Mouse (Mus musculus) G1E-ER4 (cell line): ENCODE results near the gene Krtap4-1. TPM values are rescaled to one million over a fixed set of nuclear protein-coding genes. Genes with fewer than 3 reads are reported as not detected.
"Not testable (repeated sequence)": the region's sequence is repeated elsewhere in the genome, so short reads cannot be mapped to it uniquely, and the experiment has no call there.

Experiments
- GATA1 ChIP-seq: IDR thresholded peaks from one replicate; pipeline ENCODE4 v1.8.0; 2012; ENCODE audit warnings: low read length, inconsistent platforms
- polyA plus RNA-seq: library from polyadenylated mRNA; stranded (reverse); fragments of >175 nt; gene quantifications from 2 replicates; pipeline ENCODE4 v1.2.3, GENCODE M21; 2012

The Krtap4-1 gene
- polyA plus RNA-seq, 1 experiment: not detected

- no peak for TF ChIP-seq GATA1
Observed at GRCm38 (mm10) chr11:99614796-99615363, 13.2 kb downstream of the Krtap4-1 start, which contains the start of gene Krtap2-4. Gene Krtap2-4 (minus strand): TSS chr11:99614846.

GRCm38 (mm10) chr11:99610089-99610488, 17.9 kb downstream of the Krtap4-1 start, which contains the start of gene Gm11937:
Gene Gm11937 (minus strand): TSS chr11:99610189.
- TF ChIP-seq GATA1: not testable (repeated sequence)

GRCm38 (mm10) chr11:99609126-99609525, 18.9 kb downstream of the Krtap4-1 start:
- no peak for TF ChIP-seq GATA1

DNA sequence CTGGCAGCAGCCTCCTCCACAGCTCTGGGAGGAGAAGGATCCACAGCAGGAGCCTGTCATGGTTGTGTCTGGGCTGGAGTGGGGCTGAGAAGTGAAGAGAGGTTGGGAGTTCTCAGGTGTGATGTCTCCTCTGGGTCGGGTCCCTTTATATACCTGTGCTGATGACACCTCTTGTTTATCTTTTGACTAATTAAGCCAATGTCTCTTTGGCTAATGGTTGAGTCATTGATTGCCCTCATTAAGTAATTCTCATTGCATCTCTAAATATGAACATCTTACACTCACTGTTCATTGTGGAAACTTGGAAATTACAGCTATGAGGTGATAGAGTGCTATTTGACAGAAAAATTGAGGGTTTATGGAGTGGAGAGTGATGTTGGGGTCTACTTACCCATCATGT, 24.8 kb downstream of the Krtap4-1 start, which contains the start of gene Gm11938:
Gm11938 (minus strand) TSS at position 101 of the 400 bp plus-strand sequence.
- TF ChIP-seq GATA1: not testable (repeated sequence)

DNA sequence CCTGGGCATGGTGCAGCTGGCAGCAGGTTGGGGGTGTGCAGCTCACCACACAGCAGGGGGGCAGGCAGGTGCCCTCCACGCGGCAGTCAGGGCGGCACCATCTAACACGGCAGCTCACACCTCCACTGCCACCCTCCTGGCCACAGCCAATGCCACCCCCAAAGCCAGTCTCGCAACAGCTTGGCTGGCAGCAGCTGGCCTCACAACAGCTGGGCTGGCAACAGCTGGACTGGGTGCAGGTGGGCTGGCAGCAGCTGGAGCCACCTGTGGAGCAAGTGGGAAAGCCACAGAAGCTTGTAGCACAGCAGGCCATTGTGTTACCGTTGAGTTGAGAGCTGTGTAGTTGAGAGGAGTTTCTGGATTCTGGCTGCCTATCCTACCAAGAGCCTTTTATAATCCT, 30.3 kb downstream of the Krtap4-1 start, which contains the start of gene Krtap9-3:
Krtap9-3 (minus strand) TSS at position 364 of the 400 bp plus-strand sequence.
- not testable (repeated sequence) for TF ChIP-seq GATA1

GRCm38 (mm10) chr11:99590981-99591380, 37.1 kb downstream of the Krtap4-1 start, which contains the start of gene Krtap1-3:
Gene Krtap1-3 (minus strand): TSS chr11:99591339.
- TF ChIP-seq GATA1: no peak

GRCm38 (mm10) chr11:99585096-99585495, 42.9 kb downstream of the Krtap4-1 start:
- no peak for TF ChIP-seq GATA1

GRCm38 (mm10) chr11:99583245-99583704, 44.8 kb downstream of the Krtap4-1 start, which contains the start of gene Krtap1-4:
Gene Krtap1-4 (minus strand): TSS chr11:99583654.
- TF ChIP-seq GATA1: no peak

GRCm38 (mm10) chr11:99581564-99581963, 46.5 kb downstream of the Krtap4-1 start:
- TF ChIP-seq GATA1: no peak

GRCm38 (mm10) chr11:99581051-99581450, 47.0 kb downstream of the Krtap4-1 start:
- TF ChIP-seq GATA1: no peak

DNA sequence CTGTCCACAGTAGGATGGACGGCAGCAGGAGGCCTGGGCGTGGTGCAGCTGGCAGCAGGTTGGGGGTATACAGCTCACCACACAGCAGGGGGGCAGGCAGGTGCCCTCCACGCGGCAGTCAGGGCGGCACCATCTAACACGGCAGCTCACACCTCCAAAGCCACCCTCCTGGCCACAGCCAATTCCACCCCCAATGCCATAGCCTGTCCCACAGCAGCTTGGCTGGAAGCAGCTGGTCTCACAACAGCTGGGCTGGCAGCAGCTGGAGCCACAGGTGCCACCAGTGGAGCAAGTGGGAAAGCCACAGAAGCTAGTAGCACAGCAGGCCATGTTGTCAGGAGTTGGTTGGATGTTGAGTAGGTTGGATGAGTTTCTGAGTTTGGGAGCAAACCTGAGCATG, 47.4 kb downstream of the Krtap4-1 start, which contains the start of gene Krtap1-5:
Krtap1-5 (minus strand) TSS at position 381 of the 400 bp plus-strand sequence.
- no peak for TF ChIP-seq GATA1

Other genes with a start within 250 kb of the Krtap4-1 start
- 7.4 and 9.6 TPM in 2 replicates for gene Krt10, start 238.9 kb downstream of the Krtap4-1 start, polyA plus RNA-seq
- 0.03 TPM in 1 of 2 replicates, not detected in the other for gene Krt12, start 206.0 kb downstream of the Krtap4-1 start, polyA plus RNA-seq
- gene Krt20, start 190.1 kb downstream of the Krtap4-1 start, polyA plus RNA-seq: not detected in 2 replicates
- gene Krt23, start 135.1 kb downstream of the Krtap4-1 start, polyA plus RNA-seq: not detected in 2 replicates
- gene Krt39, start 106.9 kb downstream of the Krtap4-1 start, polyA plus RNA-seq: not detected in 2 replicates
- not detected in 2 replicates for gene Krt40, start 85.1 kb downstream of the Krtap4-1 start, polyA plus RNA-seq
- not detected in 2 replicates for gene Krtap3-3, start 77.4 kb downstream of the Krtap4-1 start, polyA plus RNA-seq
- not detected in 2 replicates for gene Krtap3-2, start 71.4 kb downstream of the Krtap4-1 start, polyA plus RNA-seq
- not detected in 2 replicates for gene Gm11939, start 68.8 kb downstream of the Krtap4-1 start, polyA plus RNA-seq
- not detected in 2 replicates for gene Krtap3-1, start 61.6 kb downstream of the Krtap4-1 start, polyA plus RNA-seq
- gene Krtap1-5, start 47.2 kb downstream of the Krtap4-1 start, polyA plus RNA-seq: not detected in 2 replicates
- gene Krtap1-4, start 44.6 kb downstream of the Krtap4-1 start, polyA plus RNA-seq: not detected in 2 replicates
- not detected in 2 replicates for gene Krtap1-3, start 36.9 kb downstream of the Krtap4-1 start, polyA plus RNA-seq
- gene Krtap9-3, start 30.1 kb downstream of the Krtap4-1 start, polyA plus RNA-seq: not detected in 2 replicates
- not detected in 2 replicates for gene Gm11938, start 24.9 kb downstream of the Krtap4-1 start, polyA plus RNA-seq
- not detected in 2 replicates for gene Gm11937, start 18.0 kb downstream of the Krtap4-1 start, polyA plus RNA-seq
- not detected in 2 replicates for gene Krtap2-4, start 13.4 kb downstream of the Krtap4-1 start, polyA plus RNA-seq
- not detected in 2 replicates for gene Gm11562, start 7.8 kb downstream of the Krtap4-1 start, polyA plus RNA-seq
- gene Krtap4-2, start 6.8 kb upstream of the Krtap4-1 start, polyA plus RNA-seq: not detected in 2 replicates
- not detected in 2 replicates for gene Krtap4-7, start 15.9 kb upstream of the Krtap4-1 start, polyA plus RNA-seq
- gene Gm11555, start 22.0 kb upstream of the Krtap4-1 start, polyA plus RNA-seq: not detected in 2 replicates
- gene Gm11563, start 30.7 kb upstream of the Krtap4-1 start, polyA plus RNA-seq: not detected in 2 replicates
- gene Krtap4-6, start 37.7 kb upstream of the Krtap4-1 start, polyA plus RNA-seq: not detected in 2 replicates
- gene Gm14190, start 62.5 kb upstream of the Krtap4-1 start, polyA plus RNA-seq: not detected in 2 replicates
- not detected in 2 replicates for gene Gm14180, start 106.1 kb upstream of the Krtap4-1 start, polyA plus RNA-seq
- not detected in 2 replicates for gene Gm11595, start 144.7 kb upstream of the Krtap4-1 start, polyA plus RNA-seq
- gene Krtap4-8, start 152.5 kb upstream of the Krtap4-1 start, polyA plus RNA-seq: not detected in 2 replicates
- not detected in 2 replicates for gene Krtap4-9, start 157.0 kb upstream of the Krtap4-1 start, polyA plus RNA-seq
- gene Gm11596, start 165.2 kb upstream of the Krtap4-1 start, polyA plus RNA-seq: not detected in 2 replicates
- not detected in 2 replicates for gene Gm11569, start 170.7 kb upstream of the Krtap4-1 start, polyA plus RNA-seq
- not detected in 2 replicates for gene Gm11554, start 176.2 kb upstream of the Krtap4-1 start, polyA plus RNA-seq
- not detected in 2 replicates for gene Krtap4-13, start 181.7 kb upstream of the Krtap4-1 start, polyA plus RNA-seq
- gene Gm11564, start 187.4 kb upstream of the Krtap4-1 start, polyA plus RNA-seq: not detected in 2 replicates
- not detected in 2 replicates for gene 2300003K06Rik, start 209.8 kb upstream of the Krtap4-1 start, polyA plus RNA-seq
- not detected in 2 replicates for gene Krtap4-16, start 223.4 kb upstream of the Krtap4-1 start, polyA plus RNA-seq
- not detected in 2 replicates for gene Gm11568, start 229.7 kb upstream of the Krtap4-1 start, polyA plus RNA-seq
- not detected in 2 replicates for gene Gm11559, start 236.2 kb upstream of the Krtap4-1 start, polyA plus RNA-seq
- not detected in 2 replicates for gene Krtap9-1, start 245.2 kb upstream of the Krtap4-1 start, polyA plus RNA-seq